Mouse (Mus musculus) c-Kit-positive CD71-positive TER-119-positive erythroid progenitor cells, embryonic 14.5 days (primary cell): ENCODE results near the gene Inhbb.

Experiments used
- DNase-seq: peaks from one replicate; pipeline ENCODE4 v3.0.0-alpha.2; 2013; ENCODE audit warnings: low spot score

Gene Inhbb

DNA sequence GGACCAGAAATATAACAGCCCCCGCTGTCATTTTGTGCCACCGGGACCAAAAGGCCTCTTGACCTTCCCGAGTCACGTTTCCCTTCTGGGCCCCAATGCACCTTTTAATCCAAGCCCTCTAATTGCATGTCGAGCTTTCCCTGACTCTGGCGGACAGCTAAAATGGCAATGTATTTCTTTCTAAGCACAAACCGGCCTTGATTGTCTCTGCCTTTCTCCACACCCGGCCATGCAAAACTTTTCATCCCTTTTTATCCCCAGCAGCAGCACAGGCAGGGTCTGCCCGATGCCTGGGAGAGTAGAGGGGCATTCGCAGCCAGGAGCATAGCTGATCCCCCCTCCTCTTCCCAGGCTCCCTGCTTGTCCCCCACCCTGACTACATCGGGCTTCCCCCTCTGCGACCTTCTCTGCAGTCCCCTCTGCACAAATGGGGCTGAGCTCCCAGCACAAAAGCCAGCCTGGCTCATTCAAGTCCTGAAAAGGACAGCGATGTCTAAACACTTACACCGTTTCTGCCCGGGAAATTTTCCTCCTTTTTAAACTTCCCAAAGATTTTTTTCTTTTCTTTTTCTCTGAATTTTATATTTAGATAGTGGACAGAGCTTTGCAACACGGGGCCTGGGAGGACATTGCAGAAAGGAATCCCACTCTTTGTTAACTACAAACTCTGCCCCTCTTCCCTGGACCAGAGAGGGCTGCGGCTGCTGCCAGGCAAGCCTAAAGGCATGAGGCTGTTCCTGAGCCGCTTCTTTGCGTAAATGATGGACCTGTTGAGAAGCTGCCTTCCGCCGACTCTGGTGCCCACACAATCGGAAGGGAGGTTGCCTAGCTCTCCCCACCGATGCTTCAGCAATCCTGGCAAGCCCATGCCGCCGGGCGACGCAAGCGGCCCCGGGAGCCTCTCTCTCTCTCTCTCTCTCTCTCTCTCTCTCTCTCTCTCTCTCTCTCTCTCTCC is 2.6 kb downstream of the Inhbb start:
- no peak for DNase-seq

DNA sequence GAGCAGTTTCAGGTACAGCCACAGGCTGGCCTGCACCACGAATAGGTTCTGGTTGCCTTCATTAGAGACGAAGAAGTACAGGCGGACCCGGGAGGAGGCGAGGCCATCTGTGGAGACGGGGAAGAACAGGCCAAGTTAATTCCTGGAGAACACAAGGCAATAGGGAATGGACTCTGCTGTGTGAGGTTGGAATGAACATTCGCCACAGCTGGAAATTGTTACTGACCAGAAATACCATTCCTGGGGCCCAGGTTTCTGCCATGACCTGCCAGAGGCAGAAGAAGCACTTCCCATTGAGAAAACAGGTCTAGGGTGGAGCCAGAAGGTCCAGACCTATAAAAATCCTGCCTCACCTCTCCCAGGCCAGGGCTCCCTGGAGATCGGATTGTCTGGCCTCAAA is 4.1 kb downstream of the Inhbb start:
- DNase-seq = no peak

- DNase-seq = no peak
These were observed 4.5 kb downstream of the Inhbb start for GRCm38 (mm10) chr1:119417542-119417941.

- no peak for DNase-seq
These were observed 5.4 kb downstream of the Inhbb start for GRCm38 (mm10) chr1:119416610-119417009.

DNA sequence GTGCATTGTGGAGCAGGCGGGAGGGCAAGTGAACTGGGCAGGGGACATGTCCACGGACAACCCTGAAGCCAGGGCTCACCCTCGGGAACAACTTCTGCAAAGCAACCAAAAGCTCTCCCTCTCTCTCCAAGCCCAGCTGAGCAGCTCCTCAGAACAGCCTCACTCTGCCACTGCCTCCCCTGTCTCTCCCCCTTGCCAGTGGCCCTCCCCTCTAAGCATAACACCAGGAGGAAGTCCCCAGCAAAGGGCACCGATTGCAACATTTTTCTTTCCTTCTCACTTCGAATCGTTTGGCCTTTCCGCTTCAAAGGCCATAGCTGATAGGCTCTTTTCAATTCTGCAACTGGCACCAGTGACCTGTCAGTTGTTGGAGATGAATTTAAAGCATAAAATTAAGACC is 5.9 kb downstream of the Inhbb start:
- DNase-seq = no peak

DNA sequence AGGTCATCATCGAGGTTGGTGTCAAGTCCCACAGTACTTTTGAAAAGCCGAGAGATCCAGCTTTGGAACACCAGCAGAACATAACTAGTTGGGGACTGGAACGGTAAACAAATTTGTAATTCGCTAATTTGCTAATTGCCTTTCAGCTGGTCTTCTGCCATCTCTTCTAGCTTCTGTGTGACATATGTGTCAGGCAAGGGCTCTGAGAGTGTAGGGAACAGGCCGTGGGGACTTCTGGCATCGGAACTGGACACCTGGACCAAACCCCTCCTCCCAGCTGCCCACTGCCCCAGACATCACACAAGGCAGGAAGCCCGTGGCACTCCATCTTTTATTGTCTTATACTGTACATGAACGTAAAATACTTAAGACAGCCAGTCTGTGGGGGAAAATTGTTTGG is 6.9 kb downstream of the Inhbb start:
- no peak for DNase-seq

DNA sequence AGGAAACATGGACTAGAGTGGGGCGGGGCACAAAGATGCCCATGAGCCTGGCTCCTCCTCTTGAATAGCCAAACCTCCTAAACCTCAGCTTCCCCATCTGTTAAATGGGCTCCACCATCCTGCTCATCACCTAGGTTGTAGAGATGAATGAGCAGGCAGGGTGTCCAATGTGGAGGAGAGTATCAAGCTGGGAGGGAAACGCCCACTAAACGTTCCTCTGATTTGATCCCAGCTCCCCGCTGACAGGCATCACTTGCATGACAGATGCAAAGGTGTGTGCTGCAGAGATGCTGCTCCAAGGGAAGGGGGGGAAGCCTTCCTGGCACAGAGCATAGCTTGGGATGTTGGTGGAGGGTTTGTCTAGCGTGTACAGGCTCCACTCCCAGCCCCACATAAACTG is 11.4 kb downstream of the Inhbb start:
- DNase-seq = no peak

- no peak for DNase-seq
These were observed 12.4 kb downstream of the Inhbb start for GRCm38 (mm10) chr1:119409599-119410168.

DNA sequence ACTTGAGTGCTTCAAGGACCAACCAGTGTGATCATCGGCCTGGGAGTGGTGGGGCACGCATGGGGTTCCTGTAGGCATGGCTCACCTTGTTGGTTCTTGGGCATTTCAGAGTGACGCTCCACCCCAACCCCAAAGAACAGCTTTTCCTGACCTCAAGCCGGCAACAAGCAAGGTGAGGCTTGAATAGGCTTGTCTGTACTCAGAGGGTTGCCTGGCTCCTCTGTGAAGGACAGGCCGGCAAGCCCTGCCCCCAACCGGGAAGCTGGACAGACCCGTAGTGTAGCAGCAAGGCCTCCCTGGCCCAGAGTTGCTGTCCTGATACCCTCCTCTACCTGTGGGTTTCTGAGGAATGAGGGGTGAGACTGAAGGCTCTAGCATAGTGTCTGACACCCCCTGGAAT is 12.9 kb downstream of the Inhbb start:
- DNase-seq = no peak

GRCm38 (mm10) chr1:119407691-119408315 is 14.2 kb downstream of the Inhbb start:
- no peak for DNase-seq

- DNase-seq = no peak
These were observed 17.2 kb downstream of the Inhbb start for GRCm38 (mm10) chr1:119404798-119405197.

DNA sequence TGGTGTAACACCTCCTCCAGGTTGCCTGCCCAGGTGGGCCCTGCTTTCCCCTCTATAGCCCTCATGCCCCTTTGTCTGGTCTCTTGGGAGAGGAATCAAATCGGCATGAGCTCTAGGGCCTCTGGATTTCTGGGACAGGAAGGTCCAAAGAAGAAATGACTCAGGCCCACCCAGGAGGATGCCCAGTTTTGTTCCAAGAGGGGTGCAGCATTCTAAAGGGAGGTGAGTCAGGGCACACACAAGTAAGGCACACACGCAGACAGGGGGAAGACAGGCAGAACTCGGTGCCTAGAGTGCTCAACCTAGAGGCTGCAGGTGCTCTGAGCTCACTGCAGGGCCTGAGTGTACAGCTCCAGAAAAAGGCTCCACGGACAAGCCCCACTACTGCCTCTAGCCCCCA is 17.7 kb downstream of the Inhbb start:
- no peak for DNase-seq

- DNase-seq = no peak
These were observed 20.8 kb downstream of the Inhbb start for GRCm38 (mm10) chr1:119401249-119401648.

DNA sequence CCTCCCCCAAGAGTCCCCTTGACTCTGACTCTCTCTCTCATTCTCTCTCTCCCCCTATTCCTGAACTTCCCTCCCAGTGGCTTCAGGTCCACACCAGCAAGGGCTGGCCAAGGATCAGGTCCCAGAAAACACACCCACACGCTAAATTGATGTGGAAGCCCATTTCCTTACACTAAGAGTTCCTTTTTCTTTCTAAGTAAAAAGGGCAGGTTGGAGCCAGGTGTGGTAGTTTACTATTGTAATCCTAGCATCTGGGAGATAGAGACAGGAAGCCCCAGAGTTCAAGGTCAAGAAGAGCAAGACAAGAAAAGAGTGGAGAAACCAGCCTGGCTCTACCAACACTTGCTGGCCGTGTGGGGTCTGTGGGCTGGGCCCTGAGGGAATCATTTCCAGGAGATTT is 23.4 kb downstream of the Inhbb start:
- no peak for DNase-seq

DNA sequence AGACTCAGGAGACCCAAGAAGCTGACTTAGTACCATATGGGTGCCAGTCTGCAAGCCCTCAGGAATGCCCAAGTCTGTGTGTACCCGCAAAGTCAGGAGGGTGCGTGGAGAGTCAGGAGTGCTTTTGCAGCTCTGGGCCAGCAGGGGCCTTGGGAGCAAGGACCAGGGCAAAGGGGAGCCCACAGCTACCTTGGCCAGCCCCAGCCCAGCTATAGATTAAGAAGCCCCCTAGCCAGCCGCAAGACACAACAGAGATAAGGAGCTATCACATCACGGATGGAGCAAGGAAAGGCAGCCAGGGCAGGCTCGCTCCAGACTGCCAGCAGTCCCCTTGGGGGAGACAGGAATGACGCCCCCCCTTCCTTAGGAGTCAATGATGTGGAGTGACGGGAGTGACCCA is 24.2 kb downstream of the Inhbb start:
- DNase-seq = no peak

DNA sequence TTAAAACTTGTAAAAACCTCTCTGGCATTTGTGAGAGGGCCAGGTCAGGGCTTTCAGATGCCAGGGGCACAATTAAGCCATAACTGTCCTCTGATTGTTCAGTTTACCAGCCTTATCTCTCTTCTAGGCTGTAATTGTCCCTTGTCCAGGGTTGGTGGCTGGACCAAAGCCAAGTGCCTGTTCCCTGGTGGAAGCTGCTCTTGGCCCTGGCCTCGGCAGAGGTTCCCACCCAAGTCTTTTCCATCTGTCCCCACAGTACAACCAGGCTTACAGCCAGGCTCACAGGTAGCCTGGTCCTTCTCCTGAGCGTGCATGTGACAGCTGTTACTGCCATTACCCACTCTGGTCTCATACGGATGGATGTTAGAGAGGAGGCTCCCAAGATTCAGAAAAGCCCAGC is 30.7 kb downstream of the Inhbb start:
- no peak for DNase-seq

- DNase-seq = no peak
These were observed 31.4 kb downstream of the Inhbb start for GRCm38 (mm10) chr1:119390676-119391075.

- DNase-seq = no peak
These were observed 32.1 kb downstream of the Inhbb start for GRCm38 (mm10) chr1:119389771-119390500.

DNA sequence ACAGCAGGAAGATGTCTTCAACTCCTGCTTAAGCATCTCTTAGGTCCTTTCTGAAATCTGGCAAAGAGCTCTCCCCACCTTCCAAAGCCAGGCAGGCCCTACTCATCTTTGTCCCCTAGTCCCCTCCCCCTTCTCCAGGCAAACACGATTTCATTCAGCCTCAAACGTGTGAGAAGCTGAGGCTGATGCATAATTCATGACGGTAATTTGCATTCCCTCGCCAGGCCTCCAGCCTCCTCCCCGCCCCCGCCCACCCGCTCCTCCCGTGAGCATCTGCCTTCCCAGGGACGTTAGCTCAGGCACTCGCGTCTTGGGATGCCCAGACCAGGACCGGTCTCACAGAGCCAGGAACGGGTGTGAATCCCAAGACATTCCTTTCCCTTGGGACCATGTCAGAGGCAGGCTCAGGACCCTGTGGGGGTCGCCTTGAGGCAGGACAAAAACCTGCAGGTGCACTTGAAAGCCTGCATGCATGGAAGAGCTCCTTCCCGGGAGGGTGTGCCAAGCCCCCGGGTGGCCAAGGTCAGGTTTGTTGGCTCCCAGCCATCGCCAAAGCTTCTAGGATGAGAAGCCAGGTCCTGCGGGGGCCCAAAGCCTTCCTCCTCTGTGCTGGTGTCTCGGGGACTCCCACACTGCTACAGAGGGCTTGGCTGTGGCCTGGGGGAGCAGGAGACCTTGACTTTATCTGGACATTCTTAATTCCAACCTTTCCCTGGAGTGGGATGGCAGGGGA is 33.2 kb downstream of the Inhbb start:
- no peak for DNase-seq

DNA sequence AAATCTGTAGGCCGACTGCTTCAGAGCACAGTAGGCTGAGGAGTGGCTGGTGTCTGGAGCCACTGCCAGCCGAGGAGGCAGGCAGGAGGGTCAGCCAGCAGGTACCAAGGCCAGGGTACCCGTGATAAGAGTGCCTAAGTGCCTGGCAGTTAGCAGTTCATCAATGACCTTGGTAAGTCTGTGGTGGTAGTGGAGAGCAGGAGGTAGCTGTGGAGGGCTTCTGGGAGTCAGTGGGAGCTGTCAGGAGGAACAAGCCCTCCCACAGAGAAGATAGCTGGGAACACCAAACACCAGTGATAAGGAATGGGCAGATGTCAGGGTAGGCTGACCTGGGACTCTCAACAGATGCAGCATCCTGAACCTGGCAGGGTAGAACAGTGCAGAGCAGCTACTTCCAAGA is 35.7 kb downstream of the Inhbb start:
- DNase-seq = no peak

DNA sequence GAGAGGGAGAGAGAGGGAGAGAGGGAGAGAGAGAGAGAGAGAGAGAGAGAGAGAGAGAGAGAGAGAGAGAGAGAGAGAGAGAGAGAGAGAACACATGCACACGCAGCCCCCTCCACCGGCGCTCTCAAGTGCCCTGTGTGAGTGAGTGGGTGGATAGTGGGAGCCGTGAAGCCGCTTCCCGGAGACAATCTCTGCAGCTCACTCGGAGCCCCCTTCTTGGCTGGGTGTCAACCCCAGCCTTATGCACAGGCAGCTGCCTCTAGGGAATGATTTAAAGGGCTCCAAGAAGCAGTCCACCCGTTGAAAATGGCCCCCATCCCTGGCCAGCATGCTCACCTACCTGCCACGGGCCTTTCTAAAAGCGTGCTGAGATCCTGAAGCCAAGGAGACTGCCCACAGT is 38.1 kb downstream of the Inhbb start:
- DNase-seq = no peak

DNA sequence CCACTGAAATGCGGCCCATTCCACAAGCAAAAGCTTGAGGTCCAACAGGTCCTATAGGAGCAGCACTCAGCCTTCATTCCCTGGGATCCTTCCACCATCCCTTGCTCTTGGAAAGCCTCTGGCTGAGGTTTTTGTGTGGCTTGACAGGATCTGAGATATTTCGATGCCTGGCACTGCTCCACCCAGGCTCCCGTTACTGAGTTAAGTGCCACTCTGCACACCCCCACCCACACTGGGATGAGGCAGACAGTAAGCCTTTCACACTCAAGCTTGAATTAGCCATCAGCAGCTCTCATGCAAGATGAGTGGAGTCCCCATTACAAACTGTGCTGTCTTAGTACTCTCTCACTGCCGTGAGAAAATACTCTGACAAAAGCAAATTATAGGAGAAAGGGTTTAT is 41.4 kb downstream of the Inhbb start:
- DNase-seq = no peak
